Mouse (Mus musculus): ENCODE measurements around the gene 1810055G02Rik.

1810055G02Rik gene

GRCm38 (mm10) chr19:3708078-3709012 is at the start of gene 1810055G02Rik:
1810055G02Rik (plus strand) TSS chr19:3708293.
- peak; percentile 100 for DNase-seq (ENCODE audit: low read depth)

- peak; percentile 68 for DNase-seq (ENCODE audit: low read depth)
These were observed 42.6 kb upstream of the 1810055G02Rik start for GRCm38 (mm10) chr19:3665510-3665909.

- peak; percentile 75 for DNase-seq (ENCODE audit: low read depth)
These were observed 41.5 kb upstream of the 1810055G02Rik start for GRCm38 (mm10) chr19:3666632-3667031.

GRCm38 (mm10) chr19:3667155-3667895 is 40.8 kb upstream of the 1810055G02Rik start:
- DNase-seq (ENCODE audit: low read depth): peak; percentile 61

- DNase-seq (ENCODE audit: low read depth): no peak
These were observed 40.1 kb upstream of the 1810055G02Rik start for GRCm38 (mm10) chr19:3667979-3668378.

GRCm38 (mm10) chr19:3668551-3668950 is 39.5 kb upstream of the 1810055G02Rik start:
- no peak for DNase-seq (ENCODE audit: low read depth)

- peak; percentile 55 for DNase-seq (ENCODE audit: low read depth)
These were observed 39.0 kb upstream of the 1810055G02Rik start for GRCm38 (mm10) chr19:3669100-3669499.

- DNase-seq (ENCODE audit: low read depth): no peak
These were observed 34.9 kb upstream of the 1810055G02Rik start for GRCm38 (mm10) chr19:3673149-3673548.

GRCm38 (mm10) chr19:3674122-3674855 is 33.8 kb upstream of the 1810055G02Rik start:
- no peak for DNase-seq (ENCODE audit: low read depth)

GRCm38 (mm10) chr19:3680732-3681131 is 27.4 kb upstream of the 1810055G02Rik start:
- DNase-seq (ENCODE audit: low read depth): no peak

- DNase-seq (ENCODE audit: low read depth): peak; percentile 84
These were observed 26.7 kb upstream of the 1810055G02Rik start for GRCm38 (mm10) chr19:3681310-3681934.

GRCm38 (mm10) chr19:3684414-3684813 is 23.7 kb upstream of the 1810055G02Rik start:
- DNase-seq (ENCODE audit: low read depth): no peak

- DNase-seq (ENCODE audit: low read depth): no peak
These were observed 23.0 kb upstream of the 1810055G02Rik start for GRCm38 (mm10) chr19:3684957-3685580.

GRCm38 (mm10) chr19:3685611-3686214 is 22.4 kb upstream of the 1810055G02Rik start:
- DNase-seq (ENCODE audit: low read depth): peak; percentile 66

GRCm38 (mm10) chr19:3686215-3686894 is 21.7 kb upstream of the 1810055G02Rik start, which contains the start of gene Lrp5:
Lrp5 (minus strand) TSS chr19:3686564.
- peak; percentile 75 for DNase-seq (ENCODE audit: low read depth)

GRCm38 (mm10) chr19:3687676-3688171 is 20.4 kb upstream of the 1810055G02Rik start:
- DNase-seq (ENCODE audit: low read depth): no peak

GRCm38 (mm10) chr19:3691337-3691736 is 16.8 kb upstream of the 1810055G02Rik start:
- no peak for DNase-seq (ENCODE audit: low read depth)

- DNase-seq (ENCODE audit: low read depth): peak; percentile 70
These were observed 15.5 kb upstream of the 1810055G02Rik start for GRCm38 (mm10) chr19:3692414-3693145.

- no peak for DNase-seq (ENCODE audit: low read depth)
These were observed 13.6 kb upstream of the 1810055G02Rik start for GRCm38 (mm10) chr19:3694476-3694875.

All from NIH3T3 (cell line).